Mouse (Mus musculus): ENCODE data around the gene 4930558K02Rik. TPM values are rescaled to one million over a fixed set of nuclear protein-coding genes. Genes with fewer than 3 reads are reported as not detected.

The 4930558K02Rik gene
- polyA plus RNA-seq, 2 experiments, result not detected

GRCm38 (mm10) chr1:161983451-161983850, 4.0 kb upstream of the 4930558K02Rik start:
- peak; percentile 25 for DNase-seq (ENCODE audit: low spot score)
- Histone ChIP-seq H3K36me3 (ENCODE audit: control insufficient read depth, insufficient read depth, low read length) (no peaks in the 10 kb centered on the region), H3K9ac (ENCODE audit: low read depth, low read length, severe bottlenecking) (no peak overlapping the region), H3K9me3 (ENCODE audit: control insufficient read depth, low read length) (no peaks in the 10 kb centered on the region), H3K27ac (replicated peaks; ENCODE audit: low read depth, low read length) (peak overlapping the region; percentile 84), H3K4me1 (ENCODE audit: control insufficient read depth, insufficient read depth, low read length) (peaks cover 48% of the 10 kb centered on the region), H3K4me3 (replicated peaks; ENCODE audit: low read length) (no peak overlapping the region), H3K27me3 (ENCODE audit: control insufficient read depth, insufficient read depth, low read length) (no peaks in the 10 kb centered on the region), H3K4me2 (replicated peaks; ENCODE audit: low read depth, low read length, severe bottlenecking) (no peak overlapping the region)
- TF ChIP-seq POLR2A (IDR thresholded peaks at IDR 0.05; ENCODE audit: borderline replicate concordance, extremely low read depth, insufficient read depth, insufficient read length), result no peak
- ATAC-seq (ENCODE audit: low FRiP score, low read depth), result peak; percentile 20; the same call in 1 of the 2 replicates
- WGBS, result 32% methylated on average over 6 of the region's 6 CpGs

- Histone ChIP-seq H3K9me3 (ENCODE audit: control insufficient read depth, low read length) (no peaks in the 10 kb centered on the region), H3K4me3 (replicated peaks; ENCODE audit: low read length) (no peak overlapping the region), H3K9ac (ENCODE audit: low read depth, low read length, severe bottlenecking) (no peak overlapping the region), H3K4me2 (replicated peaks; ENCODE audit: low read depth, low read length, severe bottlenecking) (no peak overlapping the region), H3K27ac (replicated peaks; ENCODE audit: low read depth, low read length) (peak overlapping the region; percentile 83), H3K4me1 (ENCODE audit: control insufficient read depth, insufficient read depth, low read length) (peaks cover 70% of the 10 kb centered on the region), H3K27me3 (ENCODE audit: control insufficient read depth, insufficient read depth, low read length) (no peaks in the 10 kb centered on the region), H3K36me3 (ENCODE audit: control insufficient read depth, insufficient read depth, low read length) (no peaks in the 10 kb centered on the region)
- peak; percentile 50 for DNase-seq (ENCODE audit: low spot score)
- 34% methylated on average over 9 of the region's 9 CpGs for WGBS
- TF ChIP-seq POLR2A (IDR thresholded peaks at IDR 0.05; ENCODE audit: borderline replicate concordance, extremely low read depth, insufficient read depth, insufficient read length), result no peak
- peak; percentile 39; the same call in 1 of the 2 replicates for ATAC-seq (ENCODE audit: low FRiP score, low read depth)
These were observed 1.3 kb upstream of the 4930558K02Rik start for GRCm38 (mm10) chr1:161980626-161981298.

- DNase-seq (ENCODE audit: low spot score), result peak; percentile 41
- Histone ChIP-seq H3K4me2 (replicated peaks; ENCODE audit: low read depth, low read length, severe bottlenecking) (no peak overlapping the region), H3K9ac (ENCODE audit: low read depth, low read length, severe bottlenecking) (no peak overlapping the region), H3K36me3 (ENCODE audit: control insufficient read depth, insufficient read depth, low read length) (no peaks in the 10 kb centered on the region), H3K9me3 (ENCODE audit: control insufficient read depth, low read length) (no peaks in the 10 kb centered on the region), H3K27me3 (ENCODE audit: control insufficient read depth, insufficient read depth, low read length) (no peaks in the 10 kb centered on the region), H3K27ac (replicated peaks; ENCODE audit: low read depth, low read length) (peak overlapping the region; percentile 83; the same call in 1 of the 2 replicates), H3K4me1 (ENCODE audit: control insufficient read depth, insufficient read depth, low read length) (peaks cover 69% of the 10 kb centered on the region), H3K4me3 (replicated peaks; ENCODE audit: low read length) (no peak overlapping the region)
- no peak for TF ChIP-seq POLR2A (IDR thresholded peaks at IDR 0.05; ENCODE audit: borderline replicate concordance, extremely low read depth, insufficient read depth, insufficient read length)
- 56% methylated on average over 2 of the region's 2 CpGs for WGBS
- ATAC-seq (ENCODE audit: low FRiP score, low read depth), result no peak
These were observed 610 bp upstream of the 4930558K02Rik start for GRCm38 (mm10) chr1:161980046-161980445.

- H3K9me3 ChIP-seq (ENCODE audit: control insufficient read depth, low read length), result no peaks in the 10 kb centered on the region
- H3K4me3 ChIP-seq (replicated peaks; ENCODE audit: low read length), result no peak overlapping the region
- peaks cover 51% of the 10 kb centered on the region for H3K4me1 ChIP-seq (ENCODE audit: control insufficient read depth, insufficient read depth, low read length)
- no peaks in the 10 kb centered on the region for H3K27me3 ChIP-seq (ENCODE audit: control insufficient read depth, insufficient read depth, low read length)
- DNase-seq (ENCODE audit: low spot score) (no peak), ATAC-seq (ENCODE audit: low FRiP score, low read depth) (no peak)
- H3K4me2 ChIP-seq (replicated peaks; ENCODE audit: low read depth, low read length, severe bottlenecking), result no peak overlapping the region
- H3K27ac ChIP-seq (replicated peaks; ENCODE audit: low read depth, low read length), result peak overlapping the region; percentile 73; the same call in 1 of the 2 replicates
- TF ChIP-seq POLR2A (IDR thresholded peaks at IDR 0.05; ENCODE audit: borderline replicate concordance, extremely low read depth, insufficient read depth, insufficient read length), result no peak
- H3K36me3 ChIP-seq (ENCODE audit: control insufficient read depth, insufficient read depth, low read length), result no peaks in the 10 kb centered on the region
- H3K9ac ChIP-seq (ENCODE audit: low read depth, low read length, severe bottlenecking), result no peak overlapping the region; the same call in 1 of the 2 replicates
- whole genome bisulfite sequencing, result 71% methylated on average over 5 of the region's 5 CpGs
These were observed 1.2 kb downstream of the 4930558K02Rik start for GRCm38 (mm10) chr1:161978173-161978700.

- Histone ChIP-seq H3K4me2 (replicated peaks; ENCODE audit: low read depth, low read length, severe bottlenecking) (no peak overlapping the region), H3K27ac (replicated peaks; ENCODE audit: low read depth, low read length) (peak overlapping the region; percentile 73), H3K4me1 (ENCODE audit: control insufficient read depth, insufficient read depth, low read length) (peaks cover 43% of the 10 kb centered on the region), H3K27me3 (ENCODE audit: control insufficient read depth, insufficient read depth, low read length) (no peaks in the 10 kb centered on the region), H3K9me3 (ENCODE audit: control insufficient read depth, low read length) (no peaks in the 10 kb centered on the region), H3K4me3 (replicated peaks; ENCODE audit: low read length) (no peak overlapping the region), H3K36me3 (ENCODE audit: control insufficient read depth, insufficient read depth, low read length) (no peaks in the 10 kb centered on the region), H3K9ac (ENCODE audit: low read depth, low read length, severe bottlenecking) (peak overlapping the region; percentile 26; the same call in 1 of the 2 replicates)
- no peak for DNase-seq (ENCODE audit: low spot score)
- TF ChIP-seq POLR2A (IDR thresholded peaks at IDR 0.05; ENCODE audit: borderline replicate concordance, extremely low read depth, insufficient read depth, insufficient read length), result no peak
- ATAC-seq (ENCODE audit: low FRiP score, low read depth), result no peak
- 49% methylated on average over 4 of the region's 4 CpGs for WGBS
These were observed 2.1 kb downstream of the 4930558K02Rik start for GRCm38 (mm10) chr1:161977331-161977730.
